Mouse (Mus musculus): ENCODE measurements around the gene Aif1.

The Aif1 gene

DNA sequence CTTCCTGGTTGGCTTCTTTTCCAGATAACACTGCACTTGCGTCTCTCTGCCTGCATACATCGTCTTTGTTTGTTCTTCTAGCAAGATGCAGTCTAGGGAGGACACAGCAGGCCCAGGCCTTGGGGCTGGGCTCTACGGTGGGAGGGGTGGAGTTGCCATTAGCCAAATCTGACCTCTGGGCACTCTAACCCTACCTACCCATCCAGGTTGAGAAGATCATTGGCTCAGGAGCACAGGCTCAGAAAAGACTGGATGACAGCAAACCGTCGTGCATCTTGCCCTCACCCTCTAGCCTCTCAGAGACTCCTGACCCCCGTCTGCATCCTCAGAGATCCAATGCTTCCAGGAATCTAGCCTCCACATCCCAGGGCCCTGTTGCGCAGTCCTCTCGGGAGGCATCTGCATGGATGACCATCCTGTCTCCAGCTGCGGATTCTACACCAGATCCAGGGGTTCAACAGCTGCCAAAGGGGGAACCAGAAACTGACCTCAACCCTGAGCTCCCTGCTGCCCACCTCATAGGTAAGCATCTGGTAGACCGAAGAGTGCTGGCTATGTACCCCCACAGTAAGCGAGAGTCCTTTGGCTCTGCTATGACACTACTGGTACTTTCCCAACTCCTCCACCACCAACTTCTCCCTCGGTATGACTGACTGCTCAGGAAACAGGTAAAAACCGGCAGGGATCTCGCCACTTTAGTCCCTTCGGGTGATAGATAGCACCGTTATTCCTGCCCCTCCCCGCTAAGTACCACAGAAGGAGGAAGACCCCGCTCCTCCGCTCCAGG, 19.2 kb upstream of the Aif1 start:
- no peak for DNase-seq (ENCODE audit: low spot score in 2 of 2)

GRCm38 (mm10) chr17:35193881-35194843, 18.3 kb upstream of the Aif1 start, which contains the start of gene Ltb:
Gene Ltb (plus strand): TSS chr17:35194439.
- no peak for DNase-seq (ENCODE audit: low spot score in 2 of 2)

DNA sequence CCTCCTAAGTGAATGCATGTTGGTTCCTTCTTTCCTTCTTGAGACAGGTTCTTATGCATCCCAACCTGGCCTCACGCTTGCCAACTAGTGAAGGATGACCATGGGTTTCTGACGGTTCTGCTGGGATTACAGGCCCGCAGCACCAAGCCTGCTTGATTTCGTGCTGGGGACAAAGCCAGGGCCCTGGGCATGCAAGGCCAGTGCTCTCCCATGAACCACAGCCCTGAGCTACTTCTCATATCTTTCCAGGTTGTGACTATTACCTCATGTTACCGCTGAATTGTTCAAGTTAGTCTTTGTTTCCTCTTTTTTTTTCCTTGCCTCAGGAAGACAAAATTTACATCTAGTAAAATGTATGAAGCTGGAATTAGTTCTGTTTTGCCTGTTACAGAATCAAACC, 17.1 kb upstream of the Aif1 start:
- no peak for DNase-seq (ENCODE audit: low spot score in 2 of 2)

- DNase-seq (ENCODE audit: low spot score in 2 of 2) = no peak
Observed at GRCm38 (mm10) chr17:35191723-35192122, 15.9 kb upstream of the Aif1 start.

GRCm38 (mm10) chr17:35190096-35190495, 14.2 kb upstream of the Aif1 start:
- DNase-seq (ENCODE audit: low spot score in 2 of 2) = no peak

GRCm38 (mm10) chr17:35189186-35189585, 13.3 kb upstream of the Aif1 start:
- DNase-seq (ENCODE audit: low spot score in 2 of 2) = no peak

- no peak for DNase-seq (ENCODE audit: low spot score in 2 of 2)
Observed at GRCm38 (mm10) chr17:35187959-35188610, 12.2 kb upstream of the Aif1 start, which contains the start of gene Lst1. Gene Lst1 (minus strand): TSS chr17:35188439.

DNA sequence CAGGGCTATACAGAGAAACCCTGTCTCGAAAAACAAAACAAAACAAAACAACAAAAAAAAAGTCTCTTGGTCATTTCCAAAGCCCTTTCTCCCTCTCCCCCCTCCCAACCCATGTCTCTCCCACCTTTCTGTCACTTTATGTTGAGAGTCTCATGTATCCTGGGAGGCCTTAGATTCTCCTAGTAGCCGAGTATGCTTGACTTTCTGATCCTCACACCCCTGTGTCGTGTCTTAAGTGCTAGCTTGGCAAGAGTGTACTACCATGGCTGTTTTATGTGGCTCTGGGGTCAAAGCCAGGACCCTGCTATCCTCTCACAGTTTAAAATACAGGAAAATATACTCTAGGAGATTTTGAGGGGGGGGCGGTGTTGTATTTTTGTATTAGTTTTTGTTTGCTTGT, 11.5 kb upstream of the Aif1 start:
- no peak for DNase-seq (ENCODE audit: low spot score in 2 of 2)

DNA sequence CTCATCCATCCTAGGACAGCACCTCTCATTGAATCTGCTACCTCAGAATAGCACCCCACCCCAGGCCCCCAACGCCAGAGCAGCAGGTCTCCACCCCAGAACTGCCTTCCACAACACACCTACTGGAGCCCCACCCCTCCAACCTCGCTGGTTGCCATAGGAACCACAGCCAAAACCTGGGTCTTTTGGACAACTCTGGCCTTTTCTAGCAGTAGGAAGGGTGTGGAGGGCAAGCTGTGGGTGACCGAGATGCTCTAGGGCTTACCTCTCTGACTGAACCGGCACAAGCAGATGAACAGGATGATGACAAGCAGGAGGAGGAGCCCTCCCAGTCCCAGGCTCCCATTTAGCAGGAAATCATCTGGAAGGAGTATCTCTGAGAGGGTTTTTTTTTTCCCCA, 10.8 kb upstream of the Aif1 start:
- no peak for DNase-seq (ENCODE audit: low spot score in 2 of 2)

DNA sequence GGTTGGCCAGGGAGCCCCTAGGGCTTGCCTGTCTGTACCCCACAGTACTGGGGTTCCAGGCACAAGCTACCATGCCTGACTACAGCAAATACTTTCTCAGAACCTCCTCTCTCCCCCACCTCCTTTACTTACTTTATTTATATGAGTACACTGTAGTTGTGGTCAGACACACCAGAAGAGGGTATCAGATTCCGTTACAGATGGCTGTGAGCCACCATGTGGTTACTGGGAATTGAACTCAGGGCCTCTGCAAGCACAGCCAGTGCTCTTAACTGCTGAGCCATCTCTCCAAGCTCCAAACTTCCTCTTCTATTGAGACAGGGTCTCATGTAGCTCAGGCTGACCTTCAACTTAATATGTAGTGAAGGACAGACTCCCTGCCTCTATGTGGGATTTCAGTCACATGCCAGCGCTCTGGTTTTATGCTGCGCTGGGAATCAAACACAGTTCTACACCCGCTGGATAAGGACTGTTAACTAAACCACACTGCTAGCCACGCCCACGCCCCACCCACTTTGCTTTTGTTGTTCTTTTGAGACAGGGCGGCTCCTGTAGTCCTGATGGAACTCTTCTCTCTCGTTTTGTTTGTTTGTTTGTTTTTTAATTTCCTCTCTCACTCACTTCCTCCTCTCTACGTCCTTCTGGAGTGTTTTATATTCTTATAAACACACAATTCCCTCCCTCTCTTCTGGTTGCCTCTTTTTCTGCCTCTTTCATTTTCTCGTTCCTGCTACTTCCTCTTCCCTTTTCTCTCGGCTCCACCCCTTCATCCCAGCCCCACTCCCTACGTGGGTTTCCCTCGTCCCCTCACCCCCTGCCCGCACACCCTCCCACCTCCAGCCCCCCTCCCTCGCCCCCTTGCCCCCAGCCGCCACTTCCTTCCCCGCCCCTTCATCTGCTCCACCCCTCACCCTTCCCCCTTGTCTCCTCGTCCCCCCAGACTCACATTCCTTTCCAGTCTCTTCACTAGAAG, 10.1 kb upstream of the Aif1 start:
- peak in 1 of 2 experiments; percentile 73 for DNase-seq (ENCODE audit: low spot score in 2 of 2)

DNA sequence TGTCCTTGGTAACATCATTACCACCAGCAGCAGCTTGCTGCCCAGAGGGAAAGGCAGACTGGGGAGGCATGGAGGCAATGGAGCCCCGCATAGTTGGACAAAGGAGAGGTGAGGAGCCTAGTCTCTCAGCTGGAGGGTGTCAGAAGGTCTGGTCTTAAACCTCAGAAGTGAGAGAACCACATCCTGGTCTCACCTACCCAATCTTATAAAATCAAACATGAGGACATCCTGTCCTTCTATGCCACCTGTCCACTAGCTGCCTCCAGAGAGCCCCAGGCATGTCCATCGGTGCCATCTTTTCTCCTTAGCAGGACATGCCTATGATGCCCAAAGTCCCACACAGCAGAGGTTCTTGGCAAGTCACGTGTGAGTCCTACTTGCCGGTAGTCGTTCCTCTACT, 4.2 kb upstream of the Aif1 start:
- DNase-seq (ENCODE audit: low spot score in 2 of 2) = no peak

DNA sequence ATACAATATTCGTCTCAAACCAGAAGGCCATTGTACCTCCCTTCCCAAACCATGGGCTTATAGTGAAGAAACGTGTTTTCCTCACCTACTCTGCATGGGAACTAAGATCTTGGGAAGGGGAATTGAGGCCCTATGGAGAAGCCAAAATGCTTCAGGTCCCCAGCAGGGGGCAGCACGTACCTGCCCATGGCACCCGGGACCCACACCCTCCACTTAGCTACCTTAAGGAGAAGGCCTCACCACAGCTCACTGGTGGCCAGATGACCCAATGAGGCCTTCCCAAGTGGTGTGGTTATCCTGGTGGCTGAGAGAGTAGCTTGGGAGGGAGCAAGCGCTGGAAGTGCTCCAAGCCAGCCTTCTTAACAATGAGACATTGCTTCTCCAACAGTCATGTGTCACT, 2.7 kb upstream of the Aif1 start:
- DNase-seq (ENCODE audit: low spot score in 2 of 2) = peak in 1 of 2 experiments; percentile 74

GRCm38 (mm10) chr17:35175382-35175781, 486 bp downstream of the Aif1 start:
- DNase-seq (ENCODE audit: low spot score in 2 of 2) = no peak

GRCm38 (mm10) chr17:35174201-35174977, 1.5 kb downstream of the Aif1 start:
- DNase-seq (ENCODE audit: low spot score in 2 of 2) = no peak

DNA sequence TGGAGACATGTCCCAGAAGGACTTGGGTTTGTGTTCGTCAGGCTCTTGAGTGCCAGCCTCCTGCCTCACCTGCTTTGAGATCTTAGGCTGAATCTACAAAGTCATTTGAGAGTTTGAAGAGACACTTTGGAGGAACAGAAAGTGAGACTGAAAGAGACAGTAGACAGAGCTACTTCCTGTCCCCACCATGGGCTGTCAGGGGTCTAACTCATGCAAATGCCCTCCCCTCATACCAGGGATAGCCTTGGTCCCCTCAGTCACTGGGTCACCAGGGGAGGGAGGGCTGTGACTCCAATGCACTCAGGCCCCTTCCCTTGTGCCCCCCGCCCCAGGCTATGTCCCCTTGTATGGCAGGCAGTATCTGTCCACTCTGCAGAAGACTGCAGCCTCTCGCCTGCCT, 2.5 kb downstream of the Aif1 start:
- no peak for DNase-seq (ENCODE audit: low spot score in 2 of 2)

DNA sequence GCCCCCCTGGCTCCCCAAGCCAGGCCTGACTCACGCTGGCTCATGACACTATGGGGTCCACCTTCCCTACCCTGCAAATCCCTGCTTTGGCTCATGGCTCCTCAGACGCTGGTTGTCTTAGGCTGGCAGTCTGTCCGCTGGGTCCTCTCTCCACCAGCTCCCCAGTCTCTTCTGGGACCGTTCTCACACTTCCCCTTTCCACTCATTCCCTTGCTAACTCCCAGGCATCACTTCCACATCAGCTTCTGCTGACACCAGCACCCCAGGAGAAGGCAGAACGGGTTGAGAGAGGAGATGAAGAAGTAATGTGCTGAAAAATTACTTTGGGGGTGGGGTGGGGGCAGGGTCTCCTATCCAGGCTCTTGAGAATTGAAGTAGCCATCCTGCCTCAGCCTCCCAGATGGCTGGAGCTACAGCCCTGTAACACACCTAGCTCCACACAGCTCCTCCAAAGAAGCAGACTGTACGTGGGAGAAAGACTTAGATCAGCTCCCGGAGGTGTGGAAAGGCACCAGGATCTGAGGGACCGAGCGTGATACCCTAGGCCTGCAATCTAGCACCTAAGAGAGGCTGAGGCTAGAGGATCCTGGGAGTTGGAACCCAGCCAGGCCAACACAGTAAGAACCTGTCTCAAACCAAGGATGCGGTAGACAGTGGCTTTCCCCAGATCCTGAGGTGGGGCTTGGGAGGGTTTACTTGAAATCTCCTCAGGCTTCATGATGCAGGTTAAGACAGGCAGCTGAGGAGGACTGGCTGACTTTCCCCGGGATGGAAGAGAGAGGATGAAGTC, 3.2 kb downstream of the Aif1 start:
- no peak for DNase-seq (ENCODE audit: low spot score in 2 of 2)

- no peak for DNase-seq (ENCODE audit: low spot score in 2 of 2)
Observed at GRCm38 (mm10) chr17:35168541-35169207, 7.2 kb downstream of the Aif1 start.

GRCm38 (mm10) chr17:35167794-35168193, 8.1 kb downstream of the Aif1 start:
- DNase-seq (ENCODE audit: low spot score in 2 of 2) = no peak
